Mouse (Mus musculus) layer of hippocampus, adult 9-10 months (tissue): Measurements from ENCODE around the gene Ccser1.

Experiments
- DNase-seq: peaks from one replicate; pipeline ENCODE4 v3.0.0; 2022; ENCODE audit warnings: low spot score

The Ccser1 gene

GRCm38 (mm10) chr6:62055276-62055675 is 875.2 kb downstream of the Ccser1 start:
- DNase-seq, result no peak

DNA sequence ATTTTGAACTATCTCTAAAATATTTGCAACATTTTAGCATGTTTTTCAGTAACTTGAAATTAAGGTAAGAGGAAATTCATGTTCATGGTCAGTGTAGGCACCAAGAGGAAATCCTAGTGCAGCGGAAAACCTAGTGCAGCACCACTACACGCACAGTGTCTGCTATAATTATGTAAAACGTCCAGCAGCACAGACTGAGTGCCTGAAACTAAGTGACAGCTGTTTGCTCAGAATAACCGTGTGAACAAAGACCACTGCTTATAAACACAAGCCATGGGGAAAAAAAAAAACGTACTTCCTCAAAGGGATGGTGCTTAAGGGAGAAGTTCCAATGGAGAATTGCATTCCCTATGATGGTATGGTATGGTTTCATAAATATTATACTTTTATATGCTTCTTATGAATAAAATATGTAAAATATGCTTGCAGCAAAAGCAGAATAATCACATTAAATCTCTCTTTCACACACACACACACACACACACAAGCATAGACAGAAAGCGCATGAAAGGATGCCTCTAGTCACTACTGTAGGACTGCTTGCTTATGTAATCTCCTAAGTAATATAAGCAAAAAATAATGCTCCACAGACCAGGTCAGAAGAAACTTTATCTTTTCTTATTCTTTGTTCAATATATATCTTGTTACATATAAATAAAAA is 886.4 kb downstream of the Ccser1 start:
- no peak for DNase-seq

- no peak for DNase-seq
Observed at GRCm38 (mm10) chr6:62067024-62067380, 886.9 kb downstream of the Ccser1 start.

DNA sequence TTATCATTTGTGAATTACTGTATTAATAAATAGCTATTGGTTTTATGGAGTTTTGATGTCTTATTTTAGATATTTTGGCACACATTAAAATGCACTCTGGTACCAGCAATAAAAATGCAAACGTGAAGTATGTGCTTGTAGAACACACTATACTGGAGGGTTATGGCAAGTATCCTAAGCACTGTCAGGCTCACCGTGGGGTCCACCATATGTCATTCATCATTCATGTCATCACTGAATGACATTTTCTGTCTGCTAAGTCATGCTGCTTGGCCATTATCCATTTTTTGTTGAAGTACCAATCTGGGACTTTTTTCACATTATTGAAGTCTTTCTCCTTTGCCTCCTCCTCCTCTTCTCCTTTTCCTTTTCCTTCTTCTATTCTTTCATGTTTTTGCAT is 925.3 kb downstream of the Ccser1 start:
- DNase-seq, result no peak

- no peak for DNase-seq
Observed at GRCm38 (mm10) chr6:62132531-62132930, 952.4 kb downstream of the Ccser1 start.

DNA sequence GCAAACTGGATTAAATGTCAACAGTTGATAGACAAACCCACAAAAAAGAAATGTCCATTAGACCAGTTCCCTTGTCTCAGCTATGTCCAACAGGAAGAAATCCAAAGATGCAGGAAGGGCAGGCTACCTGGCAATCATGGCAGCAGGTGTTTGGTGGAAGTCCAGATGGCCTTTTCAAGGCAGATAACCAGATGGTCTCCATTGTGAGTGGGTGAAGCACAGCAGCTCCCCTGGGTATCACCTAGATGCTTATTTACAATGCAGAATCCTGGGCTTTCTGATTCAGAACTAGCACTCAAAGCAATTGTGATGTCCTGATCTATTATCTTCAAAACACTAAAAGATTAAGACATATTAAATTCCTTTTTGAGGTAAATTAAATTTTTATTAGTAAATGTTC is 980.2 kb downstream of the Ccser1 start:
- no peak for DNase-seq

GRCm38 (mm10) chr6:62162596-62162995 is 982.5 kb downstream of the Ccser1 start:
- DNase-seq, result no peak

DNA sequence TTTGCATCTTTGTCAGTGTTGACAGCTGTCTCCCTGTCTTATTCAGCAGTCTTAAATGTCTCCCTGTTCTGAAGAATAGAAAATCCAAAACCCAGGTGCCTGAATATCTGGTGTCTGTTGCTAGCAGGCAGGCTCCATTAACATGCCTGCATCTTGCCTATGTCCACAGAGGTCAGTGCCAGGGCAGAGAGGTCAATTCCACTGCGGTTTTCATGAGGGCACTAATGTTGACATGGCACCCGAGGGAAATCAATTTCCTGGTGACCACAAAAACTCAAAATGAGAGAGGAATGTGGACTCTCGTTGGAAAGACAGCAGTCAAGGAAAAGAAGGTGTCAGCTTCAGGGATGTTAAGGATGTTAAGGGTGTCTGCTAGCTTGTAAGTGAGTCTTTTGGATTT is 983.7 kb downstream of the Ccser1 start:
- DNase-seq, result no peak

GRCm38 (mm10) chr6:62196496-62197188 is 1016.5 kb downstream of the Ccser1 start:
- peak; percentile 8 for DNase-seq

GRCm38 (mm10) chr6:62198768-62199167 is 1018.6 kb downstream of the Ccser1 start:
- DNase-seq, result no peak

GRCm38 (mm10) chr6:62205013-62205412 is 1024.9 kb downstream of the Ccser1 start:
- no peak for DNase-seq

DNA sequence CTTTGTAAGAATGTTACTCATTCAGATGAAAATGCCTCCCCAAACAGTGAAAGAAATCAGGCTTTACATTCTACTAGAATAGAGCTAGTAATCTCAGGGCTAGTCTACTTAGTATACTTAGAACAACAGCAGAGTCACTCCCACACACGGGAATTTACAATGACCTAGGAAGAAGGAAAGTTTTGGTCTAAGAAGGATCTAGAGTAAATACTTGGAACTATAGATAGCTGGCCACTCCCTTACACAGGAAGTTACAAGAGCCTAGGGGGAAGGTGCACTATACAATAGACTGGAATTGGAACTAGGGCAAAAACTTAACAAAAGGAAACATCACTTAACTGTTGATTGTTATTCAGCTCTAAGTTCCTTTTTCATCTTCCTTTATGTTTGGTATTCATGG is 1041.7 kb downstream of the Ccser1 start:
- DNase-seq, result no peak

GRCm38 (mm10) chr6:62263899-62264298 is 1083.8 kb downstream of the Ccser1 start:
- DNase-seq, result no peak

DNA sequence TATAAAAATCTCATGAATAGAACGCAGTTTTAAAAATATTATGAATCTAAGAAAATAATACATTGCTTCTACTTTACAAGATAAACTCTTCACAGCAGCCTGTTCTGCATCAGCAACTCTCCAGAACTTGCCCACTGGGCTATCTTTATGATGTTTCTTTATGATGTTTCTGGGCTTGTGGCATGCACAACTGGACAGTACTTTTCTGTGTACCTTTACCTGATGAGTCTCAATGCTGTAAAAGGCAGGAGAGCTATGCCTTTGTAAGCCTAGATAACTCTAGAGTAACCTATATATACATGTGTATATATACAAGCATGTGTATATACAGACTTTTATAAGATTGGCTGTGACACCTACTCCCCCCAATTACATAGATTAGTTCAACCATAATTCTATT is 1084.4 kb downstream of the Ccser1 start:
- DNase-seq, result no peak

GRCm38 (mm10) chr6:62281256-62281655 is 1101.1 kb downstream of the Ccser1 start:
- DNase-seq, result no peak

GRCm38 (mm10) chr6:62301576-62302312 is 1121.6 kb downstream of the Ccser1 start:
- DNase-seq, result no peak

- DNase-seq, result no peak
Observed at GRCm38 (mm10) chr6:62318627-62319026, 1138.5 kb downstream of the Ccser1 start.

- DNase-seq, result no peak
Observed at GRCm38 (mm10) chr6:62340319-62340718, 1160.2 kb downstream of the Ccser1 start.

GRCm38 (mm10) chr6:62367802-62368201 is 1187.7 kb downstream of the Ccser1 start:
- no peak for DNase-seq
